Mouse (Mus musculus) lung, embryonic 15.5 days (tissue): ENCODE data around the gene Msh5. TPM values are rescaled to one million over a fixed set of nuclear protein-coding genes. Genes with fewer than 3 reads are reported as not detected.

Source experiments
- ATAC-seq: fragments of 200-750 bp; cut with Nextera tagmentation; 2 replicates; pipeline ENCODE4 v1.8.0; 2017; ENCODE audit warnings: moderate number of reproducible peaks, borderline replicate concordance; ENCODE audit not compliant: low FRiP score, low TSS enrichment; ENCODE audit errors: extremely low read depth
- H3K27ac ChIP-seq: fragments of 300-500 bp; sonication (generic); 2 replicates; pipeline ENCODE4 v1.5.1; 2015; ENCODE audit warnings: moderate library complexity, mild to moderate bottlenecking, inconsistent platforms
- H3K27me3 ChIP-seq: fragments of 300-500 bp; sonication (generic); 2 replicates; pipeline ENCODE4 v1.6.1; 2015; ENCODE audit warnings: inconsistent platforms
- H3K36me3 ChIP-seq: fragments of 300-500 bp; sonication (generic); 2 replicates; pipeline ENCODE4 v1.6.1; 2015; ENCODE audit warnings: inconsistent platforms
- H3K4me1 ChIP-seq: fragments of 300-500 bp; sonication (generic); 2 replicates; pipeline ENCODE4 v1.6.1; 2015; ENCODE audit warnings: inconsistent platforms
- H3K4me2 ChIP-seq: fragments of 300-500 bp; sonication (generic); 2 replicates; pipeline ENCODE4 v1.6.1; 2015; ENCODE audit warnings: inconsistent platforms, mild to moderate bottlenecking, moderate library complexity
- H3K4me3 ChIP-seq: fragments of 300-500 bp; sonication (generic); 2 replicates; pipeline ENCODE4 v1.5.1; 2015; ENCODE audit warnings: mild to moderate bottlenecking, inconsistent platforms
- H3K9ac ChIP-seq: fragments of 300-500 bp; sonication (generic); 2 replicates; pipeline ENCODE4 v1.6.1; 2015; ENCODE audit warnings: inconsistent platforms
- H3K9me3 ChIP-seq: fragments of 300-500 bp; sonication (generic); 2 replicates; pipeline ENCODE4 v1.6.1; 2016; ENCODE audit warnings: inconsistent platforms
- WGBS: fragments of 180-500 bp; shearing (Covaris S2); methylation state at CpG from one replicate; pipeline ENCODE4 v1.1.7; 2015; 5-methylcytosine and 5-hydroxymethylcytosine counted together
- polyA plus RNA-seq: library from polyadenylated mRNA; unstranded; fragments of >200 nt; fragmentation: Nextera tagmentation; extraction: Ambion mirVana; gene quantifications from 2 replicates; pipeline ENCODE4 v1.2.1, GENCODE M21; 2015

Gene Msh5
- polyA plus RNA-seq, 1 experiment from 2014 or later: 4.4 TPM

DNA sequence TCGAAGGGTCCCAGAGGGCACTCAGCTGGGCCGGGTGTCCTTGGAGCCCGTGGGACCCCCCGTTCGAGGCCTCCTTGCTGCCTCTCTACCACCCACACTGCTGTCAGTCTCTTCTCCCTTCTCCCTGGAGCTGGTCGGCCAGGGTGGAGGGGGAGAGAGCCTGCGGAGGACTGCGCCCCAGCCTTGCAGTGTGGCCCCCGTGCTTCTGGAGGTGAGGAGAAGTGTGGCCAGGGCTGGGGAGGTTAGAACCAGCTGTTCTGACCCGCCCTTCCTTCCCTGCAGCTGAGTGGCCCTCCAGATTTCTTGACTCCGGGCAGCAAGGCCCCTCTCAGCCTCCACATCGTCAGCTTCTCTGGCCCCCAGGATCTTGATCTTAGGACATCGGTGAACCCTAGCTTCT, 22.3 kb downstream of the Msh5 start:
- Histone ChIP-seq H3K4me2 (no peak overlapping the region), H3K27me3 (no peaks in the 10 kb centered on the region), H3K4me1 (peaks cover 33% of the 10 kb centered on the region), H3K9ac (no peak overlapping the region), H3K27ac (no peak overlapping the region), H3K4me3 (no peak overlapping the region), H3K9me3 (no peaks in the 10 kb centered on the region), H3K36me3 (no peaks in the 10 kb centered on the region)
- WGBS: 53% methylated on average over 12 of the region's 13 CpGs
- no peak for ATAC-seq

- 63% methylated on average over 4 of the region's 4 CpGs for WGBS
- Histone ChIP-seq H3K9ac (no peak overlapping the region), H3K27ac (no peak overlapping the region), H3K27me3 (no peaks in the 10 kb centered on the region), H3K4me2 (no peak overlapping the region), H3K9me3 (no peaks in the 10 kb centered on the region), H3K4me3 (no peak overlapping the region), H3K36me3 (no peaks in the 10 kb centered on the region), H3K4me1 (peaks cover 33% of the 10 kb centered on the region)
- ATAC-seq: no peak
Observed at GRCm38 (mm10) chr17:35023756-35024155, 22.8 kb downstream of the Msh5 start.

DNA sequence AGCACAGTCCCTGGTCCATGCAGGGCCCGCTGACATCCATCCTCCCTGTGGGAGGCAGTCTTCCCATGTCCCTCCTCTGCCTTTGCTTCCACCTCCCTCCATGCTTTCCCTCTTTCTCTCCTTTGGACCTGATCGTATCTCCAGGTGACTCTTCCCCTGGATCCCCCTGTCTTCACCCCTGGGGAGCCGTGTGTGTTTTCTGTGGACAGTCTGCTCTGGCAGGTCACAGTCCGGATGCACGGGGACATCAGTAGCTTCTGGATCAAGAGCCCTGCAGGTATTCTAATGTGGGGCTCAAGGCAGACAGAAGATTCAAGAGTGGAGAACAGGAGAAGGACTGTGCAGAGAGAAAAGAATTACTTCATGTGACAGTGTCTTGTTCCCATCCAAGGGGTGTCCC, 23.3 kb downstream of the Msh5 start:
- H3K9ac ChIP-seq: no peak overlapping the region
- H3K4me3 ChIP-seq: no peak overlapping the region
- H3K27ac ChIP-seq: no peak overlapping the region
- 79% methylated on average over 5 of the region's 5 CpGs for WGBS
- no peaks in the 10 kb centered on the region for H3K36me3 ChIP-seq
- no peak for ATAC-seq
- no peaks in the 10 kb centered on the region for H3K27me3 ChIP-seq
- H3K4me1 ChIP-seq: peaks cover 33% of the 10 kb centered on the region
- H3K4me2 ChIP-seq: no peak overlapping the region
- H3K9me3 ChIP-seq: no peaks in the 10 kb centered on the region

DNA sequence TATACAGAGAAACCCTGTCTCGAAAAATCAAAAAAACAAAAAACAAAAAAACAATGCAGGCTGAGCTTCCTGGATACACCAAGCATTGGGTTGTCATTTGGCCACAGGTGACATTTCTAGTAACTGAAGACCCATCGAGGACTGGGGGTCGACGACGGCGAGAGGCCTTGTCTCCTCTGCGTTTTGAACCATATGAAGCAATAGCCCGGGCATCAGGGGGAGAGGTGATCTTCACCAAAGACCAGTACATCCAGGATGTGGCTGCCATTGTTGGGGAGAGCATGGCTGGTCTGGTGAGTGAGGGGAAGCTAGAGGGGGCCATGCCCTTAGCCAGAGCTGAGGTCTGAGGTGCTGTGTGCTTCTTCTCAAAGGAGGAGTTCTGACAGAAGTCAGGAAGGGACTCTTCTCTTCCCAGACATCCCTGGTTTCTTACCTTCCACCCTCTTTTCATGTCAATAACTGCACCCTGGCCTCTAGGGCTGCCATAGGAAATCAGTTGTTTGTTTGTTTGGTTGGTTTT, 23.9 kb downstream of the Msh5 start:
- H3K9me3 ChIP-seq: no peaks in the 10 kb centered on the region
- H3K4me3 ChIP-seq: no peak overlapping the region
- WGBS: 89% methylated on average over 8 of the region's 8 CpGs
- no peak for ATAC-seq
- H3K9ac ChIP-seq: no peak overlapping the region
- peaks cover 30% of the 10 kb centered on the region for H3K4me1 ChIP-seq
- H3K27me3 ChIP-seq: no peaks in the 10 kb centered on the region
- no peaks in the 10 kb centered on the region for H3K36me3 ChIP-seq
- H3K4me2 ChIP-seq: no peak overlapping the region
- H3K27ac ChIP-seq: peak overlapping the region; percentile 49

- no peaks in the 10 kb centered on the region for H3K9me3 ChIP-seq
- H3K4me3 ChIP-seq: no peak overlapping the region
- no peak for ATAC-seq
- peaks cover 25% of the 10 kb centered on the region for H3K4me1 ChIP-seq
- H3K27me3 ChIP-seq: no peaks in the 10 kb centered on the region
- H3K27ac ChIP-seq: peak overlapping the region; percentile 49
- no peaks in the 10 kb centered on the region for H3K36me3 ChIP-seq
- H3K9ac ChIP-seq: no peak overlapping the region
- 37% methylated on average over 6 of the region's 6 CpGs for whole genome bisulfite sequencing
- peak overlapping the region; percentile 32; the same call in 1 of the 2 replicates for H3K4me2 ChIP-seq
Observed at GRCm38 (mm10) chr17:35021842-35022477, 24.6 kb downstream of the Msh5 start.

DNA sequence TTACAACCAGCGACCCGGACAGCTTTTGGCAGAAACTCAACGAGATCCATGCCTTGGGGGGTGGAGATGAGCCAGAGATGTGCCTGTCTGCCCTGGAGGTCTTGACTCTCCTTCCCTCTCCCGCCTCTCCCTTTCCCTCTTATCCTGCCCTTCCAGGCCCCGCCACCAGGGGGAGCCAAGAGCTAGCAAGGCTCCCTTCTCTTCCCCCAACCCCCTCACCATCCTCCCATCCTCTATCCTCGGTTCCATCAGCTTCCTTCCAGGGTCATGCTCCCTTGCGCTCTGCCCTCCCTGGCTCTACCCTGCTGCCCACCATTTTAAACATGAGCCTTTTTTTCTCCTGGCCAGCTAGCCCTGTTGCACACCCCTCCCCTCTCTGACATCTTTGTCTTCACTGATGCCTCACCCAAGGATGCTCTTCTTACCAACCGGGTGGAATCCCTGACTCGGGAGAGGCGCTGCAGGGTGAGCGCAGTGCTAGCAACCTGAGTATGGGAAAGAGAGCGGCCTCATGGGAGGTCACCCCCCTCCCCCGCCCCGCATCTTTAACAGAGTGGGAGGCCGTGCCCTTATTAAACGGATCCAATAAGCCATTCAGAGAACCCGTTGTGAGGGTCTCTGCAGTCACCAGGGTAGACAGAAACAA, 25.3 kb downstream of the Msh5 start:
- H3K36me3 ChIP-seq: peaks cover under 1% of the 10 kb centered on the region; the same call in 1 of the 2 replicates
- H3K4me3 ChIP-seq: no peak overlapping the region
- no peaks in the 10 kb centered on the region for H3K27me3 ChIP-seq
- no peaks in the 10 kb centered on the region for H3K9me3 ChIP-seq
- peaks cover 20% of the 10 kb centered on the region for H3K4me1 ChIP-seq
- H3K27ac ChIP-seq: peak overlapping the region; percentile 49
- WGBS: 9% methylated on average over 16 of the region's 17 CpGs
- no peak for ATAC-seq
- peak overlapping the region; percentile 32 for H3K4me2 ChIP-seq
- no peak overlapping the region for H3K9ac ChIP-seq

- Histone ChIP-seq H3K36me3 (peaks cover 8% of the 10 kb centered on the region), H3K4me3 (no peak overlapping the region), H3K27ac (no peak overlapping the region), H3K9ac (no peak overlapping the region), H3K4me1 (peaks cover 12% of the 10 kb centered on the region), H3K9me3 (no peaks in the 10 kb centered on the region), H3K4me2 (no peak overlapping the region), H3K27me3 (no peaks in the 10 kb centered on the region)
- WGBS: 80% methylated on average over 8 of the region's 8 CpGs
- ATAC-seq: no peak
Observed at GRCm38 (mm10) chr17:35020551-35020950, 26.0 kb downstream of the Msh5 start.

GRCm38 (mm10) chr17:35019894-35020293, 26.7 kb downstream of the Msh5 start:
- Histone ChIP-seq H3K27me3 (no peaks in the 10 kb centered on the region), H3K4me3 (no peak overlapping the region), H3K27ac (no peak overlapping the region), H3K9ac (no peak overlapping the region), H3K36me3 (peaks cover 15% of the 10 kb centered on the region), H3K9me3 (no peaks in the 10 kb centered on the region), H3K4me2 (no peak overlapping the region), H3K4me1 (peaks cover 9% of the 10 kb centered on the region)
- WGBS: 72% methylated on average over 11 of the region's 11 CpGs
- no peak for ATAC-seq

DNA sequence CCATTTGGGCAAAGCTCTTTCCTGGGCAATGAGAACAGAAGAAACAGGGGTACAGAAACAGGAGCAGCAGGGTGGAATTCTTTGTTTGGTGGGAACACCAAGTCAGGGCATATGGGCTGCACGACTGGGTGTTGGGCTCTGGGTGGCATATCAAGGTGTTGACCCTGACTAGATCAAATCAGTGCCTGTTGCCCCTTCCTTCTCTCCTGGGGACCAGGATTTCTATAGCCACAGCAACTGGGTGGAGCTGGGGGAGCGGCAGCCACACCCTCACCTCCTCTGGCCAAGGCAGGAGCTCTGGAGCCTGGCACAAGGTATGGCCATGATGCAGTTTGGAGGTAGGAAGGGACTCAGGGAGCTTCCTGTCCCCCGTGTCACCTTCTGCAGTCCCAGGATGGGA, 28.4 kb downstream of the Msh5 start:
- Histone ChIP-seq H3K27me3 (no peaks in the 10 kb centered on the region), H3K4me1 (peaks cover 9% of the 10 kb centered on the region), H3K4me3 (no peak overlapping the region), H3K36me3 (peaks cover 32% of the 10 kb centered on the region), H3K27ac (no peak overlapping the region), H3K9me3 (no peaks in the 10 kb centered on the region), H3K9ac (no peak overlapping the region), H3K4me2 (no peak overlapping the region)
- ATAC-seq: no peak
- WGBS: 81% methylated on average over 3 of the region's 3 CpGs

DNA sequence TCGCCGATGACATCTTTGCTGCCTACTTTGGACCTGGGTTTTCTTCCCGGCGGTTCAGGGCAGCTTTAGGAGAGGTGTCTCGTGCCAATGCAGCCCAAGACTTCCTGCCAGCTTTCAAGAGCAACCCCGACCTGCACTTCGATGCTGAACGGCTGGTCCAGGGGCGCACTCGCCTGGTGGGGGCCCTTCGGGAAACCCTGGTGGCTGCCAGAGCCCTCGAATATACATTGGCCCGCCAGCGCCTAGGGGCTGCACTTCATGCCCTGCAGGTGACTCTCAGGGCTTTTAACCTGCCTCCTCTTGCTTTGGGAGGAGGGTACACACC, 28.9 kb downstream of the Msh5 start:
- Histone ChIP-seq H3K9me3 (no peaks in the 10 kb centered on the region), H3K4me2 (no peak overlapping the region), H3K36me3 (peaks cover 37% of the 10 kb centered on the region), H3K27ac (no peak overlapping the region), H3K4me3 (no peak overlapping the region), H3K9ac (no peak overlapping the region), H3K4me1 (peaks cover 9% of the 10 kb centered on the region), H3K27me3 (no peaks in the 10 kb centered on the region)
- ATAC-seq: no peak
- 69% methylated on average over 14 of the region's 14 CpGs for WGBS

DNA sequence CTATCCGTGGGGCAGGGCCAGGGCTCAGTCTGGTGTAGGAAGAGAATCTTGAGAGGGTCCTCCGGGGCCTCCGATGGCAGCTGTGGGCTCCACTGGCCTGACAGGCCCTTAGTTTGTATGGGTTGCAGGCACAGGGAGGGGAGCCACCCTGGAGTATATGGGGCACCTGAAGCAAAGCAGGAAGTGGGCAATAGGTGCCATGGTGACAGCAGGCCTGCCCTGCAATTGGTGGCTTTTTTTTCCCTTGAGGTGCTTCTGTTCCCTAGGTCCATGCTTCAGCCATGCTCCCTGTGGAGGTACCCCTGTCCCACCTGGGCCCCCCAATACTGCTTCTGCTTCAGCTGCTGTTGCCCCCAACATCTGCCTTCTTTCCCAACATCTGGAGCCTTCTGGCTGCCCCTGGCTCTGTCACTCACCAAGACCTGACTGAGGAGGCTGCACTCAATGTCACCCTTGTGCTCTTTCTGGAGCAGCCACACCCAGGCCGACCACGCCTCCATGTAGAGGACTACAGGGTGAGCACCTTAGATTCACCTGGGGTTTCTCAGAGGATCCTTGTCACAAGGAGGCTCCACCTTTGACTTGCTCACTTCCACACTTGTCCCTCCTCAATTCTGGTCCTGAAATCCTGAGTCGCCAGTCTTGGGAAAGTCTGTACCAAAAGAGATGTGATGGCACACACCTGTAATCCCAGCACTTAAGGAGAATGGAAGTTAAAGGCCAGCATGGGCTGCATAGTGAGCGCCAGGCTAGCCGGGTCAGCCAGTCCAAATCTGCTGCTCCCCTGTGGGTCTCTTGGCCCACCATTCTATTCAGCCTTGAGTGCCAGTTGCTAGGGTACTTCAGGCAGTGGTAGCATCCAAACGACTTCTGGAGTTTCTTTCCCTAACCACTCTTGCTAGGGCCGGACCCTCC, 29.5 kb downstream of the Msh5 start:
- WGBS: 76% methylated on average over 10 of the region's 10 CpGs
- Histone ChIP-seq H3K27ac (no peak overlapping the region), H3K9me3 (no peaks in the 10 kb centered on the region), H3K4me1 (peaks cover 7% of the 10 kb centered on the region), H3K4me3 (no peak overlapping the region), H3K36me3 (peaks cover 43% of the 10 kb centered on the region), H3K4me2 (no peak overlapping the region), H3K9ac (no peak overlapping the region), H3K27me3 (no peaks in the 10 kb centered on the region)
- no peak for ATAC-seq

DNA sequence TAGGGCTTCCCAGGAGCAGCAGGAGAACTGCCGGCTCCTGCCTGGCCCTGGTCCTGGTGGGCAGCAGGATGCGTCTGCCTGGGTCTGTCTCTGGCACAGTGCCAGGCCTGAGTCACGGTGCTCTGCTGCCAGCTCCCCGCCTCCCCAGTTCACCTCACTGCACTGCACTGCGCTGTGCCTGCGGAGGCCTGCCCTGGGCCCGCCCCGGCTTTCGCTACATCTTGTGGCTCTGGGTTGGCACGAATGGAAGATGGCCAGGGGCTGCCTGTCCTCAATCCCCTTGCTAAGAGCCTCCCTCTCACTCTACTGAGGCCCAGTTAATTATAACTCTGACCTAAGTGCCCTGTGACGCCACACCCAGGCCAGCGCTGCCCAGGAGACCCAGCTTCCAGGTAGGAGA, 30.2 kb downstream of the Msh5 start, which contains the start of gene Vwa7:
Vwa7 (plus strand) TSS at position 204 of the 400 bp plus-strand sequence.
- Histone ChIP-seq H3K36me3 (peaks cover 50% of the 10 kb centered on the region), H3K4me3 (no peak within 1 kb of the TSS), H3K27me3 (no peaks in the 10 kb centered on the region), H3K27ac (no peak within 1 kb of the TSS), H3K9me3 (no peaks in the 10 kb centered on the region), H3K4me1 (peaks cover 2% of the 10 kb centered on the region), H3K4me2 (no peak within 1 kb of the TSS), H3K9ac (no peak within 1 kb of the TSS)
- WGBS: 61% methylated on average over 12 of the region's 12 CpGs
- ATAC-seq: no peak
